Mouse (Mus musculus) heart, adult 2 months (tissue): Measurements from ENCODE around the gene Nipsnap3b. TPM values are rescaled to one million over a fixed set of nuclear protein-coding genes. Genes with fewer than 3 reads are reported as not detected.
A peak's percentile ranks its signal among the peaks of the same experiment; 100 is the strongest.

Experiments
- DNase-seq, 2 experiments: peaks; one replicate each; pipeline ENCODE4 v3.0.0; 2021
- H3K27ac ChIP-seq: fragments of 200-600 bp; 2 replicates; pipeline ENCODE4 v1.8.1; 2022
- H3K27me3 ChIP-seq: fragments of 200-500 bp; 2 replicates; pipeline ENCODE4 v1.6.1; 2012; ENCODE audit warnings: mild to moderate bottlenecking, low read length, inconsistent platforms, mixed read lengths; ENCODE audit not compliant: control insufficient read depth, insufficient read depth
- H3K36me3 ChIP-seq: fragments of 200-500 bp; 2 replicates; pipeline ENCODE4 v1.6.1; 2012; ENCODE audit warnings: low read length, inconsistent platforms; ENCODE audit not compliant: control insufficient read depth, insufficient read depth
- H3K4me1 ChIP-seq: fragments of 200-500 bp; 2 replicates; pipeline ENCODE4 v1.6.1; 2011; ENCODE audit warnings: low read length; ENCODE audit not compliant: control insufficient read depth, insufficient read depth
- H3K4me3 ChIP-seq: fragments of 200-600 bp; 2 replicates; pipeline ENCODE4 v1.8.1; 2022
- H3K79me2 ChIP-seq: fragments of 200-500 bp; replicated peaks from 2 replicates; pipeline ENCODE4 v1.6.1; 2012; ENCODE audit warnings: mild to moderate bottlenecking, inconsistent platforms, low read length, moderate library complexity, mixed read lengths; ENCODE audit not compliant: control insufficient read depth, insufficient read depth
- H3K9ac ChIP-seq: fragments of 200-500 bp; 2 replicates; pipeline ENCODE4 v1.6.1; 2012; ENCODE audit warnings: low read depth, mild to moderate bottlenecking, control low read depth, inconsistent platforms, low read length, mixed read lengths
- CTCF ChIP-seq: fragments of 200-600 bp; IDR thresholded peaks from 2 replicates; pipeline ENCODE4 v1.8.1; 2022; ENCODE audit warnings: antibody characterized with exemption, mild to moderate bottlenecking, moderate library complexity
- EP300 ChIP-seq: fragments of 200-500 bp; IDR thresholded peaks from 2 replicates; pipeline ENCODE4 v1.6.1; 2011; ENCODE audit warnings: low read depth, low read length, control low read depth; ENCODE audit not compliant: insufficient read depth
- POLR2A ChIP-seq: fragments of 200-500 bp; IDR thresholded peaks from 2 replicates; pipeline ENCODE4 v1.6.1; 2011; ENCODE audit warnings: mild to moderate bottlenecking, low read depth, low read length, control low read depth; ENCODE audit not compliant: insufficient read depth
- WGBS: fragments of 180-500 bp; shearing (Covaris S2); methylation state at CpG from one replicate; pipeline ENCODE4 v1.1.7; 2018; 5-methylcytosine and 5-hydroxymethylcytosine counted together
- intact Hi-C: fragments of 180-260 bp; cut with DNase I; formaldehyde crosslinking; loops from one replicate; pipeline ENCODE4 v1.15.1; 2025
- polyA plus RNA-seq: library from polyadenylated mRNA; depleted of rRNA; stranded (reverse); fragments of >200 nt; gene quantifications from 2 replicates; pipeline ENCODE4 v1.2.3, GENCODE M21; 2012
- total RNA-seq, 2 experiments: library from RNA; stranded (reverse); gene quantifications; 2 replicates each; pipeline ENCODE4 v1.2.3; 2021

The Nipsnap3b gene
- total and polyA plus RNA-seq, 3 experiments, result 4.6 to 6.7 (median 5.3) TPM

GRCm38 (mm10) chr4:53023189-53023925, 11.7 kb downstream of the Nipsnap3b start:
- Histone ChIP-seq H3K4me3 (no peak overlapping the region), H3K4me1 (no peaks in the 10 kb centered on the region), H3K27ac (no peak overlapping the region), H3K36me3 (no peaks in the 10 kb centered on the region), H3K27me3 (no peaks in the 10 kb centered on the region), H3K9ac (no peak overlapping the region), H3K79me2 (no peaks in the 10 kb centered on the region)
- 75% methylated on average over 14 of the region's 14 CpGs for WGBS
- DNase-seq, result no peak
- intact Hi-C loops, result no loop called here
- TF ChIP-seq EP300, result no peak
- no peak for TF ChIP-seq POLR2A
- TF ChIP-seq CTCF, result no peak

- WGBS, result 84% methylated on average over 4 of the region's 4 CpGs
- DNase-seq, result no peak
- no peak for TF ChIP-seq EP300
- Histone ChIP-seq H3K4me3 (no peak overlapping the region), H3K79me2 (no peaks in the 10 kb centered on the region), H3K4me1 (no peaks in the 10 kb centered on the region), H3K27me3 (no peaks in the 10 kb centered on the region), H3K27ac (no peak overlapping the region), H3K36me3 (no peaks in the 10 kb centered on the region), H3K9ac (no peak overlapping the region)
- intact Hi-C loops, result no loop called here
These were observed 12.7 kb downstream of the Nipsnap3b start for GRCm38 (mm10) chr4:53024397-53024796.

GRCm38 (mm10) chr4:53027811-53028210, 16.1 kb downstream of the Nipsnap3b start:
- Histone ChIP-seq H3K27me3 (no peaks in the 10 kb centered on the region), H3K79me2 (no peaks in the 10 kb centered on the region), H3K36me3 (peaks cover 5% of the 10 kb centered on the region), H3K4me1 (no peaks in the 10 kb centered on the region), H3K27ac (no peak overlapping the region), H3K4me3 (no peak overlapping the region), H3K9ac (no peak overlapping the region)
- no peak for DNase-seq
- intact Hi-C loops, result no loop called here
- TF ChIP-seq POLR2A, result no peak
- no peak for TF ChIP-seq CTCF
- no peak for TF ChIP-seq EP300
- WGBS, result 71% methylated on average over 3 of the region's 3 CpGs

GRCm38 (mm10) chr4:53030326-53030948, 18.8 kb downstream of the Nipsnap3b start:
- Histone ChIP-seq H3K36me3 (peaks cover 5% of the 10 kb centered on the region), H3K79me2 (no peaks in the 10 kb centered on the region), H3K4me3 (no peak overlapping the region), H3K27me3 (no peaks in the 10 kb centered on the region), H3K9ac (no peak overlapping the region), H3K4me1 (no peaks in the 10 kb centered on the region), H3K27ac (no peak overlapping the region)
- 53% methylated on average over 8 of the region's 8 CpGs for WGBS
- TF ChIP-seq CTCF (peak; percentile 60), POLR2A (no peak), EP300 (no peak)
- DNase-seq, result no peak
- intact Hi-C loops, result loop anchor here (5.0 to 10.0 kb wide), 2 partner anchors 327 to 564 kb away; no protein-coding TSS in a partner anchor

- H3K4me3 ChIP-seq, result no peak overlapping the region
- H3K27ac ChIP-seq, result no peak overlapping the region
- 79% methylated on average over 8 of the region's 8 CpGs for WGBS
- intact Hi-C loops, result no loop called here
- TF ChIP-seq EP300 (no peak), POLR2A (no peak), CTCF (no peak)
- no peaks in the 10 kb centered on the region for H3K4me1 ChIP-seq
- no peak for DNase-seq
- no peaks in the 10 kb centered on the region for H3K79me2 ChIP-seq
- H3K36me3 ChIP-seq, result peaks cover 4% of the 10 kb centered on the region; the same call in 1 of the 2 replicates
- no peak overlapping the region for H3K9ac ChIP-seq
- no peaks in the 10 kb centered on the region for H3K27me3 ChIP-seq
These were observed 32.1 kb downstream of the Nipsnap3b start for GRCm38 (mm10) chr4:53043819-53044218.

- no peak overlapping the region for H3K27ac ChIP-seq
- no peaks in the 10 kb centered on the region for H3K27me3 ChIP-seq
- intact Hi-C loops, result no loop called here
- no peak for DNase-seq
- TF ChIP-seq POLR2A, result no peak
- no peak for TF ChIP-seq EP300
- TF ChIP-seq CTCF, result no peak
- peaks cover 4% of the 10 kb centered on the region; the same call in 1 of the 2 replicates for H3K36me3 ChIP-seq
- H3K9ac ChIP-seq, result no peak overlapping the region
- no peak overlapping the region for H3K4me3 ChIP-seq
- 93% methylated on average over 7 of the region's 7 CpGs for WGBS
- H3K79me2 ChIP-seq, result no peaks in the 10 kb centered on the region
- H3K4me1 ChIP-seq, result no peaks in the 10 kb centered on the region
These were observed 34.1 kb downstream of the Nipsnap3b start for GRCm38 (mm10) chr4:53045807-53046206.
